Mouse (Mus musculus) myocyte (in vitro differentiated cells): ENCODE data around the gene Ldhd. TPM values are rescaled to one million over a fixed set of nuclear protein-coding genes. Genes with fewer than 3 reads are reported as not detected.

ENCODE experiments used
- H3K27me3 ChIP-seq: one replicate; pipeline ENCODE4 v1.6.1; 2011; ENCODE audit not compliant: control insufficient read depth, insufficient read depth, insufficient read length
- H3K36me3 ChIP-seq: one replicate; pipeline ENCODE4 v1.6.1; 2011; ENCODE audit not compliant: control insufficient read depth, insufficient read depth
- H3K4me2 ChIP-seq: one replicate; pipeline ENCODE4 v1.6.1; 2011; ENCODE audit warnings: low read depth, control low read depth
- H3K4me3 ChIP-seq: one replicate; pipeline ENCODE4 v1.5.1; 2011; ENCODE audit warnings: mild to moderate bottlenecking, control low read depth, moderate library complexity
- H3K79me2 ChIP-seq: one replicate; pipeline ENCODE4 v1.6.1; 2011; ENCODE audit not compliant: control insufficient read depth, insufficient read depth
- H3ac ChIP-seq: one replicate; pipeline ENCODE4 v1.6.1; 2011; ENCODE audit not compliant: control insufficient read depth, insufficient read length
- CEBPB ChIP-seq: IDR thresholded peaks from 2 replicates; pipeline ENCODE4 v1.6.1; 2011; ENCODE audit warnings: mild to moderate bottlenecking, moderate library complexity; ENCODE audit not compliant: poor library complexity, insufficient read depth, severe bottlenecking
- E2F4 ChIP-seq: IDR thresholded peaks from one replicate; pipeline ENCODE4 v1.6.1; 2011; ENCODE audit warnings: mild to moderate bottlenecking, control low read depth, moderate library complexity; ENCODE audit not compliant: insufficient read depth
- MAX ChIP-seq: IDR thresholded peaks from one replicate; pipeline ENCODE4 v1.6.1; 2011; ENCODE audit warnings: low read depth, mild to moderate bottlenecking, control low read depth
- MYOD1 ChIP-seq, 3 experiments: IDR thresholded peaks; one replicate each; pipeline ENCODE4 v1.6.1; 2011; ENCODE audit warnings: control low read depth in 2 of 3, low read depth in 2 of 3, mild to moderate bottlenecking in 2 of 3, moderate library complexity in 1 of 3; ENCODE audit not compliant: insufficient read length in 2 of 3, control insufficient read depth in 1 of 3
- MYOG ChIP-seq, 3 experiments: IDR thresholded peaks; one replicate each; pipeline ENCODE4 v1.6.1; 2011; ENCODE audit warnings: control low read depth in 2 of 3, low read depth in 2 of 3, mild to moderate bottlenecking in 2 of 3; ENCODE audit not compliant: insufficient read length in 2 of 3, control insufficient read depth in 1 of 3, insufficient read depth in 1 of 3
- POLR2A ChIP-seq: IDR thresholded peaks from one replicate; pipeline ENCODE4 v1.6.1; 2011; ENCODE audit warnings: low read depth, mild to moderate bottlenecking, control low read depth, moderate library complexity; ENCODE audit not compliant: insufficient read length
- POLR2AphosphoS2 ChIP-seq: IDR thresholded peaks from one replicate; pipeline ENCODE4 v1.6.1; 2011; ENCODE audit warnings: low read depth, control low read depth; ENCODE audit not compliant: insufficient read length
- REST ChIP-seq: IDR thresholded peaks from one replicate; pipeline ENCODE4 v1.6.1; 2011; ENCODE audit warnings: mild to moderate bottlenecking, control low read depth, moderate library complexity; ENCODE audit not compliant: insufficient read depth, insufficient read length
- SRF ChIP-seq: IDR thresholded peaks from one replicate; pipeline ENCODE4 v1.6.1; 2011; ENCODE audit warnings: low read depth; ENCODE audit not compliant: control insufficient read depth, insufficient read length
- TCF12 ChIP-seq: IDR thresholded peaks from one replicate; pipeline ENCODE4 v1.6.1; 2011; ENCODE audit warnings: mild to moderate bottlenecking, control low read depth; ENCODE audit not compliant: poor library complexity, insufficient read depth, severe bottlenecking
- TCF3 ChIP-seq: IDR thresholded peaks from one replicate; pipeline ENCODE4 v1.6.1; 2011; ENCODE audit warnings: low read depth, control low read depth; ENCODE audit not compliant: insufficient read length
- USF1 ChIP-seq: IDR thresholded peaks from one replicate; pipeline ENCODE4 v1.6.1; 2011; ENCODE audit warnings: low read depth, mild to moderate bottlenecking, control low read depth, moderate library complexity
- polyA plus RNA-seq: library from polyadenylated mRNA; unstranded; fragments of >200 nt; fragmentation: generic; extraction: Trizol; gene quantifications from one replicate; pipeline ENCODE4 v1.2.1, GENCODE M21; 2012; ENCODE audit warnings: missing spikeins

Ldhd gene
- 0.16 TPM for polyA plus RNA-seq

- Histone ChIP-seq H3K36me3 (no peaks in the 10 kb centered on the region), H3K4me3 (no peak within 1 kb of the TSS), H3ac (no peak within 1 kb of the TSS), H3K27me3 (no peaks in the 10 kb centered on the region), H3K4me2 (no peak within 1 kb of the TSS), H3K79me2 (no peaks in the 10 kb centered on the region)
- TF ChIP-seq MYOD1 (IDR thresholded peaks at IDR 0.05; ENCODE audit: control insufficient read depth in 1 of 3, insufficient read length in 2 of 3, low read depth in 2 of 3) (no peak), MAX (no peak), TCF12 (no peak), MYOG (IDR thresholded peaks at IDR 0.05; ENCODE audit: control insufficient read depth in 1 of 3, insufficient read depth in 1 of 3, insufficient read length in 2 of 3, low read depth in 2 of 3) (no peak), POLR2AphosphoS2 (no peak), TCF3 (no peak), REST (no peak), CEBPB (no peak), USF1 (no peak), SRF (no peak), E2F4 (no peak), POLR2A (no peak)
These were observed at the start of gene Ldhd for GRCm38 (mm10) chr8:111630105-111630521. Ldhd (minus strand) TSS chr8:111630374.

DNA sequence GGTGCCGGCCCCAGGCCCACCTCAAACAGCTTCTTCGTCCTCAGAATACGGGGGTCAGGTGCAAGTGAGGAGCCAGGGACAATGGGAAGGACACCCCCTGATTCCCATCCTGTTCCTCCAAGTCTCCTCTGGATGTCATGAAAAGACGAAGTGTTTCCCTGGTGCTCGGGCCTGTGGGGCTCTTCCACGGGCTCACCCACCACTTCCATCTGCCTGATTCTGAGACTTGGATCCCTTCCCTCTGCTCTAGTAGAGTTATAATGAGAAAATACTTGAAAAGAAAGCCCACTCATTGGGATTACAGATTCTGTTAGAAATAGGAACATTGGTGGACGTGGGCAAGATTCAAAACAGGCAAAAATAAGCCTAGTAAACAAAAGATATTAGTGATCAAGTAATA lies 48.7 kb upstream of the Ldhd start:
- Histone ChIP-seq H3K36me3 (no peaks in the 10 kb centered on the region), H3K27me3 (no peaks in the 10 kb centered on the region), H3ac (no peak overlapping the region), H3K4me2 (no peak overlapping the region), H3K4me3 (no peak overlapping the region), H3K79me2 (no peaks in the 10 kb centered on the region)
- no peak for TF ChIP-seq SRF
- TF ChIP-seq POLR2AphosphoS2 = no peak
- TF ChIP-seq POLR2A = no peak
- no peak for TF ChIP-seq USF1

GRCm38 (mm10) chr8:111678111-111678510 lies 47.9 kb upstream of the Ldhd start:
- H3K27me3 ChIP-seq = no peaks in the 10 kb centered on the region
- H3K4me2 ChIP-seq = no peak overlapping the region
- no peaks in the 10 kb centered on the region for H3K36me3 ChIP-seq
- H3K79me2 ChIP-seq = no peaks in the 10 kb centered on the region
- TF ChIP-seq MYOD1 (IDR thresholded peaks at IDR 0.05; ENCODE audit: control insufficient read depth in 1 of 3, insufficient read length in 2 of 3, low read depth in 2 of 3) (no peak), USF1 (no peak), MYOG (IDR thresholded peaks at IDR 0.05; ENCODE audit: control insufficient read depth in 1 of 3, insufficient read depth in 1 of 3, insufficient read length in 2 of 3, low read depth in 2 of 3) (no peak), CEBPB (no peak), POLR2AphosphoS2 (no peak), REST (no peak), SRF (no peak), TCF12 (no peak), E2F4 (no peak), POLR2A (no peak), MAX (no peak), TCF3 (no peak)
- no peak overlapping the region for H3K4me3 ChIP-seq
- H3ac ChIP-seq = no peak overlapping the region

DNA sequence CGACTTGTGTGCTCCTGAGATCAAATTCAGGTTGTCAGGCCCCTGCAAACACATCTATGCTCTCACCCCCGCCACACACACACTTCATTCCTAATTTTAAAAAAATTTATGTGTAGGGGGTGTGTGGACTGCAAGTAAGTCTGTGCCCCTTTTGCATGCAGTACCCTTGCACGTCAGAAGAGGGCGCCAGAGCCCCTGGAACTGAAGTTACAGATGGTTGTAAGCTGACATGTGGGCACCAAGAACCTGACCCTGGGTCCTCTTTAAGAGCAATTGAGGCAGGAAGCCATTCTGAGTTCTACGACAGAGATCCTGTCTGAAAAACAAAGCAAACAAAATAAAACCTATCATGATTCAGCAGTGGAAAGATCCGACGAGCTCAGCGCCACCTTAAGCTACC lies 46.1 kb upstream of the Ldhd start:
- no peaks in the 10 kb centered on the region for H3K27me3 ChIP-seq
- no peak overlapping the region for H3K4me3 ChIP-seq
- H3ac ChIP-seq = no peak overlapping the region
- no peak for TF ChIP-seq POLR2AphosphoS2
- TF ChIP-seq MYOG (IDR thresholded peaks at IDR 0.05; ENCODE audit: control insufficient read depth in 1 of 3, insufficient read depth in 1 of 3, insufficient read length in 2 of 3, low read depth in 2 of 3) = no peak
- H3K4me2 ChIP-seq = no peak overlapping the region
- no peaks in the 10 kb centered on the region for H3K79me2 ChIP-seq
- H3K36me3 ChIP-seq = no peaks in the 10 kb centered on the region

GRCm38 (mm10) chr8:111666751-111667150 lies 36.6 kb upstream of the Ldhd start:
- TF ChIP-seq POLR2AphosphoS2 (no peak), MAX (no peak)
- no peak overlapping the region for H3ac ChIP-seq
- H3K27me3 ChIP-seq = no peaks in the 10 kb centered on the region
- no peak overlapping the region for H3K4me2 ChIP-seq
- no peak overlapping the region for H3K4me3 ChIP-seq
- H3K79me2 ChIP-seq = no peaks in the 10 kb centered on the region
- H3K36me3 ChIP-seq = peaks cover 26% of the 10 kb centered on the region

GRCm38 (mm10) chr8:111662473-111662872 lies 32.3 kb upstream of the Ldhd start:
- Histone ChIP-seq H3K4me3 (no peak overlapping the region), H3ac (no peak overlapping the region), H3K36me3 (peaks cover 9% of the 10 kb centered on the region), H3K79me2 (peaks cover 9% of the 10 kb centered on the region), H3K27me3 (no peaks in the 10 kb centered on the region), H3K4me2 (no peak overlapping the region)
- TF ChIP-seq POLR2AphosphoS2 = no peak
- no peak for TF ChIP-seq USF1
- no peak for TF ChIP-seq MYOG (IDR thresholded peaks at IDR 0.05; ENCODE audit: control insufficient read depth in 1 of 3, insufficient read depth in 1 of 3, insufficient read length in 2 of 3, low read depth in 2 of 3)
